Mouse (Mus musculus): Measurements from ENCODE around the gene Lix1. TPM values are rescaled to one million over a fixed set of nuclear protein-coding genes. Genes with fewer than 3 reads are reported as not detected.

Lix1 gene
- polyA plus RNA-seq, 1 experiment, result 46.0 TPM

- no peak overlapping the region for H3K27ac ChIP-seq (ENCODE audit: insufficient read depth, low read length)
- no peak overlapping the region for H3K4me3 ChIP-seq (ENCODE audit: insufficient read depth, low read length)
- TF ChIP-seq CTCF (IDR thresholded peaks at IDR 0.05; ENCODE audit: extremely low read depth, insufficient read depth, low read length) (no peak), POLR2A (IDR thresholded peaks at IDR 0.05; ENCODE audit: extremely low read depth, insufficient read depth, low read length) (no peak)
- H3K4me1 ChIP-seq (ENCODE audit: control insufficient read depth, insufficient read depth, low read length), result no peaks in the 10 kb centered on the region
Observed at GRCm38 (mm10) chr17:17438576-17439191, 36.2 kb downstream of the Lix1 start.

- no peak overlapping the region for H3K27ac ChIP-seq (ENCODE audit: insufficient read depth, low read length)
- TF ChIP-seq POLR2A (IDR thresholded peaks at IDR 0.05; ENCODE audit: extremely low read depth, insufficient read depth, low read length) (no peak), CTCF (IDR thresholded peaks at IDR 0.05; ENCODE audit: extremely low read depth, insufficient read depth, low read length) (no peak)
- H3K4me3 ChIP-seq (ENCODE audit: insufficient read depth, low read length), result no peak overlapping the region
- H3K4me1 ChIP-seq (ENCODE audit: control insufficient read depth, insufficient read depth, low read length), result no peaks in the 10 kb centered on the region
Observed at GRCm38 (mm10) chr17:17441876-17442498, 39.5 kb downstream of the Lix1 start.

GRCm38 (mm10) chr17:17444297-17444886, 41.9 kb downstream of the Lix1 start:
- TF ChIP-seq CTCF (IDR thresholded peaks at IDR 0.05; ENCODE audit: extremely low read depth, insufficient read depth, low read length) (no peak), POLR2A (IDR thresholded peaks at IDR 0.05; ENCODE audit: extremely low read depth, insufficient read depth, low read length) (no peak)

GRCm38 (mm10) chr17:17446683-17447082, 44.2 kb downstream of the Lix1 start:
- Histone ChIP-seq H3K4me1 (ENCODE audit: control insufficient read depth, insufficient read depth, low read length) (no peaks in the 10 kb centered on the region), H3K4me3 (ENCODE audit: insufficient read depth, low read length) (no peak overlapping the region), H3K27ac (ENCODE audit: insufficient read depth, low read length) (no peak overlapping the region)
- no peak for TF ChIP-seq POLR2A (IDR thresholded peaks at IDR 0.05; ENCODE audit: extremely low read depth, insufficient read depth, low read length)
- no peak for TF ChIP-seq CTCF (IDR thresholded peaks at IDR 0.05; ENCODE audit: extremely low read depth, insufficient read depth, low read length)

More at GRCm38 (mm10) chr17:17444297-17444886, 41.9 kb downstream of the Lix1 start:
- H3K4me3 ChIP-seq (ENCODE audit: insufficient read depth, low read length), result no peak overlapping the region
- H3K27ac ChIP-seq (ENCODE audit: insufficient read depth, low read length), result no peak overlapping the region
- no peaks in the 10 kb centered on the region for H3K4me1 ChIP-seq (ENCODE audit: control insufficient read depth, insufficient read depth, low read length)

GRCm38 (mm10) chr17:17447821-17448220, 45.3 kb downstream of the Lix1 start:
- TF ChIP-seq CTCF (IDR thresholded peaks at IDR 0.05; ENCODE audit: extremely low read depth, insufficient read depth, low read length) (no peak), POLR2A (IDR thresholded peaks at IDR 0.05; ENCODE audit: extremely low read depth, insufficient read depth, low read length) (no peak)
- H3K27ac ChIP-seq (ENCODE audit: insufficient read depth, low read length), result no peak overlapping the region
- H3K4me3 ChIP-seq (ENCODE audit: insufficient read depth, low read length), result no peak overlapping the region
- H3K4me1 ChIP-seq (ENCODE audit: control insufficient read depth, insufficient read depth, low read length), result no peaks in the 10 kb centered on the region

GRCm38 (mm10) chr17:17448737-17449440, 46.4 kb downstream of the Lix1 start:
- H3K27ac ChIP-seq (ENCODE audit: insufficient read depth, low read length), result peak overlapping the region; percentile 26; the same call in 1 of the 2 replicates
- peak overlapping the region; percentile 33 for H3K4me3 ChIP-seq (ENCODE audit: insufficient read depth, low read length)
- TF ChIP-seq CTCF (IDR thresholded peaks at IDR 0.05; ENCODE audit: extremely low read depth, insufficient read depth, low read length), result no peak
- TF ChIP-seq POLR2A (IDR thresholded peaks at IDR 0.05; ENCODE audit: extremely low read depth, insufficient read depth, low read length), result no peak
- H3K4me1 ChIP-seq (ENCODE audit: control insufficient read depth, insufficient read depth, low read length), result no peaks in the 10 kb centered on the region

GRCm38 (mm10) chr17:17449441-17449770, 46.9 kb downstream of the Lix1 start:
- Histone ChIP-seq H3K4me1 (ENCODE audit: control insufficient read depth, insufficient read depth, low read length) (no peaks in the 10 kb centered on the region), H3K4me3 (ENCODE audit: insufficient read depth, low read length) (peak overlapping the region; percentile 33; the same call in 1 of the 2 replicates), H3K27ac (ENCODE audit: insufficient read depth, low read length) (peak overlapping the region; percentile 26; the same call in 1 of the 2 replicates)
- TF ChIP-seq POLR2A (IDR thresholded peaks at IDR 0.05; ENCODE audit: extremely low read depth, insufficient read depth, low read length), result no peak
- no peak for TF ChIP-seq CTCF (IDR thresholded peaks at IDR 0.05; ENCODE audit: extremely low read depth, insufficient read depth, low read length)

GRCm38 (mm10) chr17:17451102-17451501, 48.6 kb downstream of the Lix1 start:
- H3K27ac ChIP-seq (ENCODE audit: insufficient read depth, low read length), result no peak overlapping the region
- no peak overlapping the region for H3K4me3 ChIP-seq (ENCODE audit: insufficient read depth, low read length)
- TF ChIP-seq POLR2A (IDR thresholded peaks at IDR 0.05; ENCODE audit: extremely low read depth, insufficient read depth, low read length), result no peak
- TF ChIP-seq CTCF (IDR thresholded peaks at IDR 0.05; ENCODE audit: extremely low read depth, insufficient read depth, low read length), result no peak
- H3K4me1 ChIP-seq (ENCODE audit: control insufficient read depth, insufficient read depth, low read length), result no peaks in the 10 kb centered on the region

- Histone ChIP-seq H3K4me3 (ENCODE audit: insufficient read depth, low read length) (no peak overlapping the region), H3K27ac (ENCODE audit: insufficient read depth, low read length) (no peak overlapping the region), H3K4me1 (ENCODE audit: control insufficient read depth, insufficient read depth, low read length) (no peaks in the 10 kb centered on the region)
- TF ChIP-seq CTCF (IDR thresholded peaks at IDR 0.05; ENCODE audit: extremely low read depth, insufficient read depth, low read length), result no peak
- TF ChIP-seq POLR2A (IDR thresholded peaks at IDR 0.05; ENCODE audit: extremely low read depth, insufficient read depth, low read length), result no peak
Observed at GRCm38 (mm10) chr17:17452617-17453016, 50.1 kb downstream of the Lix1 start.

Measured in cortical plate, adult 2 months (tissue).